Mouse (Mus musculus) left cerebral cortex, postnatal 25 days (tissue): ENCODE results near the gene Hist2h2ac. TPM values are rescaled to one million over a fixed set of nuclear protein-coding genes. Genes with fewer than 3 reads are reported as not detected.

Experiments
- microRNA-seq, 2 experiments: library from miRNA; unstranded; fragments of <30 nt; microRNA quantifications; one replicate each; pipeline ENCODE4 v1.2.0; 2022
- total RNA-seq, 2 experiments: library from RNA; stranded (reverse); gene quantifications; 2 replicates each; pipeline ENCODE4 v1.2.3; 2021

Gene Hist2h2ac
- total RNA-seq, 2 experiments from 2014 or later, result 18.3 to 24.3 TPM

Small RNAs within 50 kb of the gene (microRNA-seq; reads per million reads assigned to microRNA genes)
- 0 reads per million in 2 experiments for gene Gm44492
- gene Gm47311, result 0 reads per million in 2 experiments
- 0 reads per million in 2 experiments for gene Gm47313

Other genes starting within 250 kb of the Hist2h2ac start
- gene Plekho1, start 224.9 kb downstream of the Hist2h2ac start, total RNA-seq, result 10 to 100 TPM; 71.6 to 84.8 TPM
- 10 to 100 TPM; 41.8 to 47.1 TPM for gene Vps45, start 162.4 kb downstream of the Hist2h2ac start, total RNA-seq
- 10 to 100 TPM; 24.6 to 27.7 TPM for gene Otud7b, start 116.4 kb downstream of the Hist2h2ac start, total RNA-seq
- gene Mtmr11, start 58.9 kb downstream of the Hist2h2ac start, total RNA-seq, result 1 to 10 TPM; 6.4 to 6.8 TPM
- gene Sf3b4, start 48.5 kb downstream of the Hist2h2ac start, total RNA-seq, result 10 to 100 TPM; 39.6 to 43.4 TPM
- gene Sv2a, start 39.7 kb downstream of the Hist2h2ac start, total RNA-seq, result 100 to 1,000 TPM; 429 to 435 TPM
- gene Bola1, start 1.2 kb downstream of the Hist2h2ac start, total RNA-seq, result 10 to 100 TPM; 15.6 to 16.9 TPM
- 1 to 10 TPM; 4.8 to 8.9 TPM for gene Hist2h2ab, start 1.0 kb downstream of the Hist2h2ac start, total RNA-seq
- gene Hist2h2be, start 239 bp upstream of the Hist2h2ac start, total RNA-seq, result 1 to 10 TPM; 5.4 to 5.9 TPM
- gene Hist2h3c2, start 18.2 kb upstream of the Hist2h2ac start, total RNA-seq, result 1 to 10 TPM; 5.6 to 7.5 TPM
- gene Hist2h2aa2, start 19.4 kb upstream of the Hist2h2ac start, total RNA-seq, result 100 to 1,000 TPM; 158 to 179 TPM
- gene Hist2h2aa1, start 24.6 kb upstream of the Hist2h2ac start, total RNA-seq, result 1 to 10 TPM; 6.9 to 9.0 TPM
- not detected for gene Hist2h3c1, start 25.8 kb upstream of the Hist2h2ac start, total RNA-seq
- 10 to 100 TPM; 25.6 to 30.9 TPM for gene Hist2h4, start 42.4 kb upstream of the Hist2h2ac start, total RNA-seq
- 10 to 100 TPM; 41.5 to 49.1 TPM for gene Hist2h3b, start 47.8 kb upstream of the Hist2h2ac start, total RNA-seq
- 100 to 1,000 TPM; 102 to 120 TPM for gene Hist2h2bb, start 48.9 kb upstream of the Hist2h2ac start, total RNA-seq
- 1 to 10 TPM; 2.3 to 2.8 TPM for gene Fcgr1, start 73.1 kb upstream of the Hist2h2ac start, total RNA-seq
- gene BC107364, start 231.4 kb upstream of the Hist2h2ac start, total RNA-seq, result not detected